Mouse (Mus musculus) CH12F3 (cell line): ENCODE data around the gene Cux1.
"Not testable (repeated sequence)": the region's sequence is repeated elsewhere in the genome, so short reads cannot be mapped to it uniquely, and the experiment has no call there.

Experiments used
- in situ Hi-C: fragments of 300-500 bp; cut with MboI; formaldehyde crosslinking; loops from 2 replicates; pipeline ENCODE4 v1.14.3; 2020; ENCODE audit warnings: low sequenced_read_pairs

Gene Cux1

DNA sequence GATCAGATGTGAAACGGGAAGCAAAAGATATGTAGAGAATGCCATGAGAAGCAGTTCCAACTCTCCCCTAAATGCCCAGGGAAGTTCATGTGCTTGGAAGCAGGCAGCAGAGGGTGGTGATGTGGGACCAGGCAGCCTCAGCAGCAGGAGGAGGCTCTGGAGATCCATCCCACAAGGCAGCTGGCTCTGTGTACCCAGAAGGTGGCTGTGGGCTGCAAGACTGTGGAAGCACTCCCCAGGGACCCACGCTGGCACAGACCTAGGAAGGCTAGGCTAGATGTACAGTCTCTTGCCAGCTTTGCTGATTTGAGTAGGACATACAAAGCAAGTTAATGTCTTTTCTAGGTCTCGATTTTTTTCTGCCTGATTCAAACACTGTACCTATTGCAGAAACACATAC, 91.0 kb downstream of the Cux1 start:
- in situ Hi-C loops, result no loop called here

DNA sequence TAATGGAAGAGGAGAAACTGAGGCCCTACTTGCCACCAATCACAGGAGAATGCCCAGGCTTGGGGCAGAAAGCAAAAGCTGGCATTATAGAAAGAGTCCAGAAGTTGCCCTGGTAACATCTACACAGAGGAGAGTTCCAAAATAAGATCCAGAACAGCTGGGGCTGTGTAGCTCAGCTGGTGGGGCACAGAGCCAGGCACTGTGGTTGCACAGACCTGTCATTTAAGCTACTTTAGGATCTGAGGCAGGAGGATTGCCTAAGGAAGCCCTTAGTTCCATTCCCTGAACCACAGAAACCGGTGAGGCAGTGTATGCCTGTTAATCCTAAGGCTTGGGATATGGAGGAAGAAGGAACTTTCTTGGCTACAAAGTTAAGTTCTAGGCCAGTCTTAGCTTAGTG, 92.1 kb downstream of the Cux1 start:
- in situ Hi-C loops, result no loop called here

DNA sequence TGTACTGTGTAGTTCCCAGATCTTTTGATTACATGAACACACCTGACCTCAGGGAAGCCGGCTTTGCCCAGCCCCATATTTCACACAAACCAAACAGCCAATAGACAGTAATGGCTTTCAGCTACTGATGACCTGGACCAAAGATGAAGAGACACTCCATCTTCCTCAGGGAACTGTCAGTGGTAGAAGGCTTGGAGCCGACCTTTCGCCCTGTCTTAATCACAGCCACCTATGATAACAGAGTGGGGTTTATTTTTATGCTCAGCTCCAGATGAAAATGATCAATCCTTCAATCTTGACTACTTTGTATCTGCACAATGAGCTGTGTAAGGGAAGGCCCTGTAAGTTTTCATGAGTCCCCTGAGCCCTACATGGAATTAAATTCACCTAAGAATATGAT, 93.2 kb downstream of the Cux1 start:
- in situ Hi-C loops, result no loop called here

DNA sequence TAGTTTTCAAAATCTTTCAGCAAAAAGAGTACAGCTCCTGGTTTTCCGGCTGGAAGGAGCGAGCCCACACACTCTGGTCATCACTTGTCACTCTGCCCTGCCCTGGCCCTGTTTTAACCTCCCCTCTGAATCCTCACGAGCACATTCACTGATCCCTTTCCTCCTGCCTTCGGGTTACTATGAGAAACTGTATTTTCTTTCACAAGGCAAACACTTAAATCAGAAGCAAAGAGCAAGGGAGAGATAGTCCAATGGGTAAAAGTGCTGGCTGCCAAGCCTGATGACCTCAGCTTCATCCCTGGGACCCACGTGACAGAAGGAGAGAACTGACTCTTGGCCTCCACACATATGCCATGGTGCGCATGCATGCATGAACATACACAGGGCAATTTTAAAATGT, 94.0 kb downstream of the Cux1 start:
- in situ Hi-C loops, result no loop called here

DNA sequence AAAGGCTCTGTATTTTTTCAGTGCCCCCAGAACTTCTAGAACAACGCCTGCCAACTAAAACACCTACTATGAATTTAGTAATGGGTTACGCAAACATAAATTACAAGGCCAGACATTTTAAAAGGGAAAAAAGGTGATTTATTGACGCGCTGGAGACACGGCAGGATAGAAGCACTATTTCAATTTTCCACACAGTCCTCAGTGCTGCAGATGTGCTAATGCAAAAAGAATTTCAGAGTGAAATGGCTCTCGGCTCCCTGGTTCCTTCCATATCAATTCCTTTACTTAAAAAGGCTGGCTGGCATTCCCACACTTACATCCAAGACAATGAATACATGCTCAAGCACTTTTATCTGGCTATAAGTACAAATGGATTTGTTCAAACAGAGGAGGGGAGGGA, 94.4 kb downstream of the Cux1 start:
- in situ Hi-C loops, result no loop called here

DNA sequence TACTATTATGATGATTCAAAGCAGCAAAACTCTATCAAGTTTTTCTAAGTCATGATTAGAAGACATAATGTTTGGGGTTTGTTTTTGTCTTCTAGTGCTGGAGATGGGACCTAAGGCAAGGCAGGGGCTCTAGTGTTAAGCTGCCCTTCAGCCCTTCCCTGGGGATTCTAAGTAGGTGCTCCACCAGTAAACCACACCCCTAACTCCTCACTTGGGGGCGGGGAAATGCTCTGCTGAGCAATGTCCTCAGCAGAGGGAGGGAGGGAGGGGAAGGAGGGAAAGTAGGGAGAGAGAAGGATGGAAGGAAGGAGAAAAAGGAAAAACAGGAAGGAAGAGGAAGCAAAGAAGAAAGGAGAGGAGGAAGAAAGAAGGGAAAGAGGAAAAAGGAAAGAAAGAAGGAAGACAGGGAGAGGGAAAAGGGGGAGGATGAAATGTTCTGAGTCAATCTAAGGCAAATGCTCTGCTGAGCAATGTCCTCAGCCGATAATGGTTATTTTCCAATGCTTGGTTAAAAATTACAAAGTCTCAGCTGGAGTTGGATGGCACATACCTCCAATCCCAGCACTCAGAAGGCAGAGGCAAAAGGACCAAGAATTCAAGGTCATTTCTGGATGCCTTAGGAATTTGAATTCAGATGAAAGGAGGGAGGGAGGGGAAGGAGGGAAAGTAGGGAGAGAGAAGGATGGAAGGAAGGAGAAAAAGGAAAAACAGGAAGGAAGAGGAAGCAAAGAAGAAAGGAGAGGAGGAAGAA, 96.1 kb downstream of the Cux1 start:
- in situ Hi-C loops, result not testable (repeated sequence)

DNA sequence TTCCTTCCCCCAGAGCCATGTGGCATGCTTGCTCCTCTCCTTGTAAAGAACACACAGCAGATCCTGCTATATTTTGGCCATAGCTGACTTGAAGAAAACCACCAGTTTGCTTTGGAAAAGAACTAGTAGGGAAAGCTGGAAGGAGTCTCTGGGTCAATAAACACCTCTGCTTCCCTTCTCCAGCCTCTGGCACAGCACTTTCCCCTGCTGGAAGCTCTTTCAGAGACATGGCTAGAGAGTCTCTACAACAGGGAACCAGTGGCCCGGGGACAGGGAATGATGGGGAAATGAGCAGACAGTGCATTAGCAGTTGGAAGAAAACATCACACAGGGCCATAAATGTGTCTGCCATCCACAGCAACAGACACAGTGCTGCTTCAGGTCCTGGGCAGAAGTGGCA, 98.0 kb downstream of the Cux1 start:
- in situ Hi-C loops, result no loop called here

DNA sequence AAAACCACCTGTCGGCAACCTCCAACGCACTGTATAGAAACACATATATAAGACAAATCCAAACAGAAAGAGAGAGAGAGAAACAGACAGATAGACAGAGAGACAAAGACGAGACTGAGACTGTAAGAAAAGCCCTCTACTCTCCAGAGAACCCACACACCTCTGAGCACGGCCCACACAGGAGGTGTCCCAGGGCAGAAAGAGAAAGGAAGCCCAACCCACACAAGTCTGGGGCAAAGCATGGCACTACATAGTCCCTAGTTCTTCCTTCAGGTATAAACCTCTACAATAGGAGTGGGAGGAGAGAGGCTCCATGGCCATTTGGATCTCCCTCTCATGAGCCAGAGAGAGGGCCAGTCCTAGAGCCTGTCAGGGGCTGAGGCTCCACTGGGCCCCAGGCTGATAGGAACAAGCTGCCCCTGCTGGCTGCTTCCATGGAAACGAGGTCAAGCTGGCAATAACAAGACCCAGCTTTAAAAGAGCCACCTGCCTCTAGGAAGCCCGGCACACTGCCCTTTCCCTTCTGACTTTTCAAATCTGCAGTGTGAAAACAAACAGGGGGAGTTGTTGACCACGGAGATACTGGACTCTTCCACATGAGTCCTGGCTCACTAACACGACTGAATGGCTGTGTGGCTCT, 99.8 kb downstream of the Cux1 start:
- in situ Hi-C loops, result no loop called here

DNA sequence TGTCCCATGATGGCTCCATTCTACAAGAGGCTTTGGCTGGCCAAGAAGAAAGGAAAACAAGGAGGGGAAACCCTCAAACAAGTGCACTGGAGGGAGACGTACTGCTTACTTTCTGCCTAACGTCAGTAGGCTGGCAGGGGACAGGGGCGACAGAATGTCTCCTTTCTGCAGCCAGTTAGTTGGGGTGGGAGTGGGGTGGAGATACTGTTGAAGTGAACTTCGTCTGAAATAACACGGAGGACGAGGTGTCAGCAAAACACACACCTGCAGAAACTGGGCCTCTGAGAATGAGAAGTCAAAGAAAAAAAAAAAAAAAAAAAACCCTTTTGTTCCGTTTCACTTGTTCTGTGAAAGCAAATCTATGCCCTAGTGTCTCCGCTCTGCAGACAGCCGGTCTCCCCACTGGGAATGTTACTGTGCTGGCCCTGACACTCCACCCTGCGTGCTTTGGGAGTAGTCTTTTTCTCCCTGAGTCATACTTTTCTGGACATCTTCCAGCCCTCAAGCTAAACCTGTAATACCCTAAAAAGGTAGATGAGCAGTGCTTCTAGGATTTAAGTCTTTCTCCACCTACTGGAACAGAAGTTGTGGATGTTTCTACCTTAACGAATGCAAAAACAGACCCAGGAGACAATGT, 101.4 kb downstream of the Cux1 start:
- in situ Hi-C loops, result no loop called here

DNA sequence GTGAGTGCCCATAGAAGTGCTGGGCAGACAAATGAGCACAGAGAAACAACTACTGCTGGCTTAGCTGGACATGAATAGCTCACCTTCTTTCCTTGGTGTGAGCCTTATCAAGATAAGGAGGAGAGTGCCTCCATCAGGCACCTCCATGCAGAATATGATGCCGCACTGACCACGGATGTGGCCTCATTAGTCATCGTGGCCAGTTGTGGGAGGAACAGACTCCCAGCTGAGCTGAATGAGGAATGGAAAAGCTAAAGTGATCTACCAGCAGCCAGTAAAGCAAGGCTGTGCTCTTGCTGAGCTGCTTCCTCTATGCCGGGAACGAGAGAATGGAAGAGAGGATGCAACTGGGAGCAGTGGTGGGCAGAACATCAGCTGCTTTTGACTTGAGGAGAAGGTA, 101.9 kb downstream of the Cux1 start:
- in situ Hi-C loops, result no loop called here

DNA sequence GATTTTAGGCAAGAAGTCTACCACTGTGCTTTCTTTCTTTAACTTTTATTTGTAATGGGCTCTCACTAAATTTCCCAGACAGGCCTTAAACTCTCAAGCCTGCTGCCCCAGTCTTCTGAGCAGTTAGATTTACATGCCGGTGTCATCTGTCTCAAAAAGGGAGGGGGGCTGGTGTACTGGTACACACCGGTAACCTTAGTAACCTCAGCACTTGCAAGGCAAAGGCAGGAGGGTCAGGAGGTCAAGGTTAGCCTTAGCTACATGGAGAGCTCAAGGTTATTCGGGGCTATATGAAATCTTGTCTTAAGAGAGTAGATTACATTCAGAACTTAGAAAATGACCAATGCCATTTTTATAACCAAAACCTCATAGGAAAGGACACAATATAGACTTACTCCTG, 102.4 kb downstream of the Cux1 start:
- in situ Hi-C loops, result no loop called here

DNA sequence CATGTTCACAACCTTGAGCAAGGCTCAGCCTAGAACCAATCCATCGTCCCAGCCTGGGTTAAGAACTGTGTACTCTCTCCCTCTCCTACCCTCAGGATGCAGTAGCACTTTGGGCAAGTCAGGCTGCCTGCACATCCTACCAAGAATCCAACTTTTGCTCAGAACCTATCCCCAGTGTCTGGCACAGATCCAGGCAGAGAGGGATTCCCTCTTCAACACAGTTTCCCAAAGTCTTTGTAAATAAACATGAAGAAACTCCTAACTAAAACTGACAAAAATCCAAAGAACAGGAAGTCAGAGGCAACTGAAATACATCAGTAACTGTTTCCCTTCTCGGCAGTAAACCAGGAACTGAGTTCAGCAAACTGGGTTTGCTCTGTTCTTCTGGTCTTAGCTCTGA, 103.2 kb downstream of the Cux1 start:
- in situ Hi-C loops, result no loop called here

DNA sequence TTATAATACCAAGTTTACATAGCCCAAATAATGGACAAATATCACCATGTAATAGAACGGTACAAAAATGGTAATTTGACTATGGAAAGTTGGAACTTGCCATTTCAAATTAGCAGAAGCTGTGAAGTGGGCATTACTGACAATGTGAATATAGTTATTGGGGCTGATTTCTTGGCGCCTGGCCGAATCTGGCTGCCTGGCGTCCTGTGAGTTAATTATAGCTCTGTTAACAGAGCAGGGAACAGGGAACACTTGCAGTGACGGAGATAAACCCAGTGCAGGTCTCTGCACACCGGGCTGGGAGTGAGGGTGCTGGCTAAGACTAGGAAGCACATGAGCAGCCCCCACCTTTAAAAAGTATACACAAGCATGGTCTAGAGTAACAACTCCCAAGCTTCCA, 104.7 kb downstream of the Cux1 start:
- in situ Hi-C loops, result no loop called here

DNA sequence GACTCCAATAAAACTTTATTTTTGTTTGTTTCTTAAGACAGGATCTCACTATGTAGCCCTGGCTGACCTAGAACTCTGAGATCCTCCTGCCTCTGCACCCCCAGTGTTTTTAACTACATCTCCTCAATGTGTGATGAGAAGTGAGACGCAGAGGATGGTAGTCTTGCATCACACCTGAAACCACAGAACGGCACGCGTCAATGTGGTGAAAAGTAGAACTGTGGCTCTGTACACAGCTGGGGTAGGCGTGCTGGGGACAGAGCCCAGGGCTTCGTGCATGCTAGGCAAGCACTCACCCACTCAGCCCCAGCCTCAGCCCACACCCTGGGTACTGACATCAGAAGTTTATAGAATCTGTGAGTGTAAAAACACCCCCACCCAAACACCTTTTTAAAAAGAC, 107.4 kb downstream of the Cux1 start:
- in situ Hi-C loops, result no loop called here

DNA sequence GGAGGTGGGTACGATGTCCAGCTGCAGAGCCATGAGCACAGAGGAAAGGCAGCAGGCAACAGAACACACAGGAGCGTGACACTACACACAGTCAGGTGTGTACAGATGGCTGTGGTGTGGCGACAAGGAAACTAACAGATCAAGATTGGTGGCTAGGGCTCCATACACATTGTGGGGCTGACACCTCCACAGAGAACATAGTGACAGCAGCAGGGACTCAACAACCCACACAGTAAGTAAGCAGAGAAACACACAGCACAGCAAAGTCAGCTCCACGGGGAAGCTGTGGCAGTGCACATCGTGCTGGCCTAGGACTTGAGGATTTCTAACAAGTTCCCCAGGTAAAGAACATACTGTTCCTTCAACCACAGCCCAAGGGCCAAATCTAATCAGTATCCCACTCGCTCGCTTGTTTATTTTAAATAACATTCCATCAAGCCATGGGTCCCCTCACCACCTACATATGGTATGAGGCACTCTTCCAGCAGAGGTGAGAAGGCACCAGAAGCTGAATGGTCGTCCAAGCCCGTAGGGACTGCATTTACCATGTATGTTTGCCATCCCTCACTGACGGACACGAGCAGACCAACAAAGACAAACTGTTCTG, 108.3 kb downstream of the Cux1 start:
- in situ Hi-C loops, result no loop called here

DNA sequence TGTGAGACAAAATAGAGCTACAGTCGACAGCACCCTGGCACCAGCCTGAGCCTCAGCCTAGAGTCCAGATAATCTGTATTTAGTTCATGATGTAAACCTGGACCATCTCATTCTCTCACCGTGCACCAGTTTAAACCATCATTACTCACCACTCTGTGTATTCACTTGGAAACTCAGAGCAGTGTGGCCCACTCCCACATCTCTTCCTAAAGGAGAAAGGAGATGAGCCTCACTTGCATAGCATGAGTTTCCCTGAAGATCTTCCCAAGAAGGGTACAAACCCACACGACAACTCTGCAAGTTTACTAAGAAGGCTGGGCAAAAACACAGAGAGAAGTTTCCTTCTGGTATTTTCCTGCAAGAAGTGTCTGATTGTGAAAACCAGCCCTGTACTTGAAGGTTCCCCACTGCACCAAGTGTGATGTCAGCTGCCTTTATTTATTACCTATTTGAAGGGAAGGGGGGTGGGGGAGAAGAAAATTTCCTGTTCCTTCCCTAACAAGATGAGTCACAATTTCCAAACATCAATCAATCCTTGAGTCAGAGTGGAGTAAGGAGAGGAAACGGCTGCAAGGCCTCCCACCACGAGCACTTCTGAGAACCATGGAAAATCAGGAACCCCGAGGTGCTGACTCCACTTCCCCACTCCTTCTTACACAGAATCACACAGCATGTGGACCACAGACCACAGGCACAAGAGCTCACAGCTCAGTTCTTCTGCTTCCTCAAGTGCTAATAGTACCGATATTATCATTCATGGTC, 109.0 kb downstream of the Cux1 start:
- in situ Hi-C loops, result no loop called here

DNA sequence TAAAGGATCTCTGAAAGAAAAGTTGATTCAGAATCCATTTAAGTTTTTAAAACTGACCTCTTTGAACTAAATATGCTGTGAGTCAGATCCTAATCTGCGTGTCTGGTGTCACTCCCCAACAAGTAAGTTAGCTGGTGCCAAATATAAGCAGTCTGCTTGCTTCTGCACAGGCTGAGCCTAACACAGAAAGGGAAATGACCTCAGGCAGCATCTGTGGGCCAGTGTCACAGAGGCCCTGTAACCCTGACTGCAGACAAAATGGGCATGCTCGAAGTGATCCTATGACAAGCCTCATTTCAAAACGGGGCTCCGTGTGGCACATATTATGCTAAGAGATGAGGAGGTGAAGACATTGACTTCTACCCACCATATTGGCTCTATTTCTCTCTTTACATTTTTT, 110.9 kb downstream of the Cux1 start:
- in situ Hi-C loops, result no loop called here

DNA sequence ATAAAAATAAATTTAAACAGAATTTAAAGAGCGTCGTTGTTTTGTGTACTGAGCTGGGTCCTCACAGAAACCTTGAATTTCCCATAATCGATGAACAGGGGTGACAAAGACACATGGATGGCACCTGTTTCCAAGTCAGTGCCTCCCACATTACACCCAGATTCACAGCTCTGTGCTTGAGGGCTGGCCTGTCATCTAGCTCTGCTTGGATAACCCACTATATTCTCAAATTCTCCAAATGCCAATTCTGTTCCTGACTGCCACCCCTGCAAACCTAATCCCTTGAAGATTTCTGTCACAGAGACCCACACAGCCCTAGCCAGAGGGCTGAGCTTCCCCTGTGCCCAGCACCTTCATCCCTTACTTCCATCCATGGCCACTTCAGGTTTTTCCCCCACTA, 114.6 kb downstream of the Cux1 start:
- in situ Hi-C loops, result no loop called here

DNA sequence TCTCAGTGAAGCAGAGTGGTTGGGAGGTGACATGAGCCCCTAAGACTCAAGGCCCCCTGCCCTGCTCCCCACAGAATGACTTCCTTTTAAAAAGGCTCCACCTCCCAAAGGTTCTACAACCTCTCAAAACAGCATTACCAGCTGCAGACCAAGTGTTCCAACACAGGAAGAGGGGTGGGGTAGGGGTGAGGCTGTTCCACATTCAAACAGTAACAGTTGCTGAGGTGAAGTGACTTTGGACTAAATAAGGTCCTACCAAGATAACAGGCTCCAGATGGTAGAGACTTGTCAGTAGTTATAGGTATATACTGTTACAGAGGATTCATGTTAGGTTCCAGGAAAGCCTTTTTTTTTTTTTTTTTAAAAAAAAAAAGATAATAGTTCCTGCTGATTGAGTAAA, 117.5 kb downstream of the Cux1 start:
- in situ Hi-C loops, result no loop called here

DNA sequence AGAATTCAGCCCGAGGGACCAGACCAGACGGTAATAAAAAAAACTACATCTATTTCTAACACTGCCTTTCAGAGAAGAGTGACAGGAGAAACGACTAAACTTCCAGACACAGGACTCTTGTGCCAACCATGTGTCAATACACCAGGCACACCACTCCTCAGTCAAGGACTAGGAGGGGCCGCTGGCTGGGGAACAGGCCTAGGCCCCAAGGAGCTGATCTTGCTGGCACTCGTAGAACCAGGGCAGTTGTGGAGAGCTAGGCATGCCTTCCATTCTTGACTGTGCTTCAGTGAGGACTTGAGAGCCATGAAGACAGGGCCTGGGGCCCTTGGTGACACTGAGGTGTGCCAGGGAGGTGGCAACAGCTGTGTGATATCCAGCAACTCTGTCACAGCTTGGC, 121.3 kb downstream of the Cux1 start:
- in situ Hi-C loops, result no loop called here
